Mouse (Mus musculus) heart, postnatal 25 days (tissue): Measurements from ENCODE around the gene Olfr12. TPM values are rescaled to one million over a fixed set of nuclear protein-coding genes. Genes with fewer than 3 reads are reported as not detected.

Experiments
- DNase-seq: peaks from one replicate; pipeline ENCODE4 v3.0.0; 2022; ENCODE audit warnings: low spot score
- intact Hi-C: fragments of 180-260 bp; cut with DNase I; formaldehyde crosslinking; loops from one replicate; pipeline ENCODE4 v1.15.1; 2025
- total RNA-seq, 2 experiments: library from RNA; stranded (reverse); gene quantifications; 2 replicates each; pipeline ENCODE4 v1.2.3; 2021

Olfr12 gene
- total RNA-seq: not detected

DNA sequence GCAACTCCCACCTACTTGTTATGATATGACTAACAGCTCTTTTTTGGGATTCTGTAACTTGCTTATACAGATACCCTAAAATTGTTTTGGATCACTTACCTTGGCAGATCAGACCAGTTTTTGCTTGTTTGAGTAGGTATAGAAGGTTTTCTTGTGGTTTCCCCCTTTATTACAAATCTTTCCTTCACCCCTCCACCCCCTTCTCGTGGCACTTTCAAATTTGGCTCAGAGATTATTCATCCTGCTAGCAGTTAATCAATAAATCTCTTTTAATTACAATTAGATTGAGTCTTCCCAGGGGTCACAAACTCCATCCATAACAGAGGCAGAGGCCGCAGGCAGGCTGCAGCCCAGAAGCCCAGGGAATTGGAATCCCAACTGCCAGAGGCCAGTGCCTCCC, at the start of gene Olfr12:
Gene Olfr12 (plus strand): TSS at position 301 of the 400 bp plus-strand sequence.
- intact Hi-C loops: no loop called here
- no peak for DNase-seq

DNA sequence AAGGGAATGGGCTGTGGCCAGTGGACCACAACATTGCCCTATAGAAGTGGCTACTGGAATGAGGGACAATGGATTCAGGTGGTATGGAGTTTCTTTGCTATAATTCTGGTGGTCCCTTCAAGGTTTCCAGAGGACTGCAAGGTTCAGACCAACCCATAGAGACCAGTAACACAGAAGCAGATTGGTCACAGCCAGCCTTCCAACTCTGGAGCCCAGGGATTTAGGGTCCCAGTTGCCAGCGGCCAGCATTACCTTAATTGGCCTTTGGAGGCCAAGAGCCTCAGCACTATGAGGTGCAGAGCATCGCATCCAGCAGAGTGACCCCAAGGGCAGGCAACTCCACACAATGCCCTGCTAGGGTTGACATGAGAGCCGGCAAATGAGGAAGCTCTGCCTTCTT, 46.6 kb upstream of the Olfr12 start, which contains the start of gene Olfr1413:
Gene Olfr1413 (plus strand): TSS at position 301 of the 400 bp plus-strand sequence.
- intact Hi-C loops: no loop called here
- DNase-seq: no peak

DNA sequence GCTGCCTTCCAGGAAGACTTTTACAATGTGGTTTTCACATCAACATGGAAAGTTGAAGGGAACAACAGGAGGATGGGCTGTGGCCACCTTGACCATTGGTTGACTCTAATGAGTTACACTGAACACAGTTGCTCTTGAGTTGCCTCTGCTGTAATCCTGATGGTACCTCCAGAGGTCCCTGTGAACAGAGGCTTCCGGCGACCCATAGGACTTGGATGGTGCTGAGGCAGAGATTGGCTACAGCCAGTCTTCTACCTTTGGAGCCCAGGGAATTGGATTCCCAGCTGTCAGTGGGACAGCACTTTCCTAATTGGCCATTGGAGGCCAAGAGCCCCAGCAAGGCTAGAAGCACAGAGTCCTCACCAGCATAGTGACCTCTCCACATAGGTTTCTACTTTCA, 32.1 kb upstream of the Olfr12 start, which contains the start of gene Olfr1412:
Gene Olfr1412 (plus strand): TSS at position 301 of the 400 bp plus-strand sequence.
- intact Hi-C loops: no loop called here
- no peak for DNase-seq

DNA sequence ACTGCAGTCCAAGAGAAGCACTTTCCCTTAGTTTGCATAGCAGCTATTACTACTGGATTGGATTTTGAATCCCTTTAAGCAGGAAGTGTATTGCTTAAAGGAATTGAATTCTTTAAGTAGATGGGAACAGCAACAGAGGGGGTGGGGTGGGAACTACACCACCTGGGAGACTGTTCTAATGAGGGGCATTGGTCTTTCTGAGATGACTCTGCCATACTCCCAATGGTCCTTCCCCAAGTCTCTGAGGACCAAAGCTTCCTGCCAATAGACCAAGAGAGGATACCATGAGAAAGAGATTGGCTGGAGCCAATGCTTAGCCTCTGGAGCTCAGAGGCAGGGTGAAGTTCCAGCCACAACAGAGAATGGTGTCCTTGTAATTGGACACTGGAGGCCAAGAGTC, 23.5 kb upstream of the Olfr12 start, which contains the start of gene Olfr1411:
Gene Olfr1411 (plus strand): TSS at position 301 of the 400 bp plus-strand sequence.
- DNase-seq: no peak
- intact Hi-C loops: no loop called here

DNA sequence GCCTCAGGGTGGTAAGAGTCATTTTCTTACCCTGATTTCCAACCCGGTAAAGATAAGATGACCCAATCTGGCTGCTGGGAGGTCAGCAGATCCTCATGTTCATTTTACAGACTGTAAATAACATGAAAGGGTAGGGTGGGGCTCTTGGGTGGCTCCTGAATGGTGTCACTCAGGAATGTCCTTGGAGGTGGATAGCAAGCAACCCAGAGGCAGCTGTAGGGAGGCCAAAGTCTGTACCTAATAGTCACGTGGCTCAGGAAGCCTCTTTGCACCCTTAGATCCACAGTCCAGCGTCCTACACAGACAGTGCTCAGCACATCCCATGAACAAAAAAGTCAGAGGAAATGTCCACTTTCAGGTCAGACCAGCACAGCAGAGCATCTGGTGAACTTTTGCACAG, 21.6 kb upstream of the Olfr12 start:
- DNase-seq: no peak
- intact Hi-C loops: no loop called here

DNA sequence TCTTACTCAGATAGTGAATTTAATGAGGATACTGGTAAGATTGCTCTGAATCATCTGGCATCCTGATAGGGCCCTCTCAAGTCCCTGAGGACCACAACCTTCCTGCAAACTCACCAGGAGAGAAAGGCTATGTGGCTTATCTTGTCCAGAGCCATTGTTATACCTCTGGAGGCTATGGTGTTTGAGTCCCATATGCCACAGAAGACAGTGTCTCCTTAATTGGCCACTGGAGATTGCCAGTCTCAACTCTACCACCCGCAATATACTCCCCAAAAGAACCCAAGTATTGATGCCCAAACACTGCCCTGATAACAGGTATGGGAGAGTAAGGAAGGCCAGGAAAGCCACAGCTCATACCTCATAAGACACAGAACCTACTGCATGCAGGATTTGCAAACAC, 12.1 kb upstream of the Olfr12 start, which contains the start of gene Olfr1410:
Gene Olfr1410 (plus strand): TSS at position 301 of the 400 bp plus-strand sequence.
- intact Hi-C loops: no loop called here
- no peak for DNase-seq

DNA sequence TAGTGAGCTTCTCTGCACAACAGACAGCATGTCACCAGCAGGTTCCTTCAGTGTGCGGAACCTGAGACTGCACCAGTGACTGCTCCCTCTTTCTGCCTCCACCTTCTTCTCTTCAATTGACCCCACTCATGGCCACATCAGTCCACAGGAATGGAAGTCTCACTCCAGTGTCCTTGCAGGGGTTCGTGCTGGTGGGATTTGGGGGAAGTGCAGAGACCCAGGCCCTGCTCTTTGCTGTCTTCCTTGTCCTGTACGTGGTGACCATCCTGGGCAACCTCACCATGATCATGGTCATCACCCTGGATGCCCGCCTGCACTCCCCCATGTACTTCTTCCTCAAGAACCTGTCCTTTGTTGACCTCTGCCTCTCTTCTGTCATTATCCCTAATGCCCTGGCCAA, 9.9 kb upstream of the Olfr12 start:
- DNase-seq: no peak
- intact Hi-C loops: no loop called here

DNA sequence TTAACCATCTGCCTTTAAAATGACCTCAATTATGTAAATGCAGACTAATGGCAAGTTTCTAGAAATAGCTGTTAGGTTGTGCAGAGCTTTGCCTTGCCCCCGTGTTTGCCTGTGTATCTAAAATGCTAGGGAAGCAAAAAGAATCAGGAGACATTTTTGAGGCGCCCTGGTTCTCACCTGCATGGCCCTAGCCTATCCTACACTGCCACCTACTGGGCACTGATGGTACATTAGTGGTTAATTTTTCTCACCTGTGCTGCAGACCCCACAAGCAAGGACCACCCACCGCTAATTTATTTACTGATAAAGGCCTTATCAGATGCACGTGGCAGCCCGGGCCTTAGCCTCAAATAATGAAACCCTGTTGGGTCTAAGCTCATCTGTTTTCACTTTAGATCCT, 6.6 kb upstream of the Olfr12 start:
- intact Hi-C loops: loop anchor here (2.0 to 5.0 kb wide), 2 partner anchors 90 to 649 kb away; no protein-coding TSS in a partner anchor
- DNase-seq: no peak

DNA sequence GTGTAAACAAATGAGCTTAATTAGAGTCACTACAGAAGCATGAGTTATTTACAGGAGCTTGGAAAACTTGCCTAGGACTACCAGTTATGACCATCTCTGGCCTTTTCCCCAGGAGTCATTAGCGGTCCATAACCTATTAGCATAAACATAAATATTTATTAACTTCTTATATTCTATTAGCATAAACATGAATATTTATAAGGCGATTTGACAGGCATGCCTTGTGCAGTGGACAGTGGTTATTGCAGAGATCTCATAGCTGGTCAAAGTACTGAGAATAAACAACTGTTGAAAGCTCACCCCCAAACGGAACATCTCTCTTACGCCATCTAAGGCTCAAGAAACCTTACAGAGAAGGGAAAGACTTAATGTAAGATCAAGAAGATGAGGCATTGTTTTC, 4.4 kb upstream of the Olfr12 start:
- no peak for DNase-seq
- intact Hi-C loops: loop anchor here (5.0 kb wide), 1 partner anchor 651 kb away; no protein-coding TSS in a partner anchor

DNA sequence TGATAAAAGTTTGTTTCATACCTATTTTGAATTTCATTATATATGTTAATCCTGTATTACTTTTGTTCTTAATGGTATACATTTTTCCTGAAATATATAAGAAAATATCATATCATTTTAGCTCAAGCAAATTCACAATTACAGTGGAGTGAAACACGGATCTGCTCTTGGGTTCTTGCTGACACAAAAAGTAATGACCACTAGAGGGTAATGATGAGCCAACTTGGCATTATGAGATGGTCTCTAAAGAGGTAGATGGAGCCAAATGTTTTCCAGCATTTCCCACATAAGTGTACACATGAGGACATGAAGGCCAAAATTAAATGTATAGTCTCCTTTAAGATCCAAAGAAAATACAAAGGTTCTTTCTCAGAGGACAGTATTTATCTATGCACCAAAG, 3.1 kb upstream of the Olfr12 start:
- intact Hi-C loops: loop anchor here (2.0 to 5.0 kb wide), 2 partner anchors 34 to 652 kb away; partner anchors contain the start of gene Otos
- DNase-seq: no peak

DNA sequence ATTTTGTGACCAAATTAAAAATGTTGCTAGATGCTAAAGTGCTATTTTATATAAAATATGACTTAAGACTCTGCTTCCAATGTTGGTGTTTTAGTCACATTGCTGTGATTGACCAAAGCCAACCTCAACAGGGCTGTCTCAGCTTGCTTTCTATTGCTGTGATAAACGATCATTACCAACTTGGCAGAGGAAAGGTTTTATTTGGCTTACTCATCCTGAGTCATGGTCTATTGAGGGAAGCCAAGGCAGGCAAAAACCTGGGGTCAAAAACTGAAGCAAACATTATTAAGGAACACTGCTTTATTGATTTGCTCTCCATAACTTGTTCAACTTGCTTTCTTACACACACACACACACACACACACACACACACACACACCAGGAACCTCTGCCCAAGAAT, 1.5 kb upstream of the Olfr12 start:
- intact Hi-C loops: no loop called here
- no peak for DNase-seq

DNA sequence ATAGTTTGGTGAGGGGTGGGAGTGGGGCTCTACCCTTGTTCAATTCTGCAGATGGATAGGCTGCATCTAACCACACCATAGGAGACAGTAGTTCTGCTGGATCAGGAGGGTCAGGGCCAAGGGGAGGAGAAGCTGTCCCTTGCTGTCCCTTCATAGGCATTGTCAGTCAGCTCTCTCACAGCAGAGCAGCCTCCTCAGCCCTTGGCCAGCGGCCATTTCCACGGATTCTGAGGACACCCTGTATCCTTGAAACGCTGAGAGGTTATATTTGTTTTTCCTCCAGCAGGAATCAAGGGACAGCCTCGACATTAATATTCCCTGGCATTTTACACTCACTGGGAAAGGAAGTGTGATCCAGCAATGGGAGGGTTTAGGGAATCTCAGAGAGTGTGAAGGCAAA, 772 bp downstream of the Olfr12 start:
- no peak for DNase-seq
- intact Hi-C loops: no loop called here

DNA sequence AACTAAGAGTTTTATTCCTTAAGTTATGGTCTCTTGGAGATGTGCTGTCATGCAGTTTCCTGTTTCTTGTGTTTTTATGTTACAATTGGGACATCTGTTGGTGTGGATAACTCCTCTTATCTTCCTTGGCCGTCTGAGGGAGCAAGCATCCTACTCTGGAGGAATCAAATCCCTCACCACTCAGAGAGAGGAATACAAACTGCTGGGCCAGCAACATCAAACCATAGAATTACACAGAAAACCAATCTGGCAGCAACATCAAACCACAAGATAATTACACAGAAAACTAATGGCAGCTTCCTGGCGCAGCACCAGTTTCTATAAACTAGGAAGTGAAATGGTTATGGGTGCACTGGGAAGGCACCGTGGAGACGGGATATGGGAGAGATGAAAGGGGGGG, 10.6 kb downstream of the Olfr12 start:
- intact Hi-C loops: no loop called here
- no peak for DNase-seq

DNA sequence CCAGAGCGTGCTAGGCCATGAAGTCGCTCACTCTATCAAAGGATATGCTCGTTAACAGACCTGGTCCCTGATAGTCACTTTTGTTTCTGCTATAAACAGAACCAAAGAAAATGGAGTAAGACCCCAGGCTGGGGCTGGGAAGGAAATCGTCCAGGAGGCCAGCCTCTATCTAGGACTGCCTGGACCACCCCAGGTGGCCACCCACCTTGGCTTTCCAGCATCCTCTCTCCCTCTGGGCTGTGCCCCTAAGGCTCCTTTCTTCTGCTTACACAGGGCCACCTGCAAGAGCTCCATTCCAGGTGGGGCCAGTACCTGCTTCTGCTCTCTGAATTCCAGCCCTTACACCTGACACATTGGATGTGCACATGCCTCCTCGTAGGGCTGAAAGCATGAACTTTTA, 14.6 kb downstream of the Olfr12 start:
- intact Hi-C loops: no loop called here

DNA sequence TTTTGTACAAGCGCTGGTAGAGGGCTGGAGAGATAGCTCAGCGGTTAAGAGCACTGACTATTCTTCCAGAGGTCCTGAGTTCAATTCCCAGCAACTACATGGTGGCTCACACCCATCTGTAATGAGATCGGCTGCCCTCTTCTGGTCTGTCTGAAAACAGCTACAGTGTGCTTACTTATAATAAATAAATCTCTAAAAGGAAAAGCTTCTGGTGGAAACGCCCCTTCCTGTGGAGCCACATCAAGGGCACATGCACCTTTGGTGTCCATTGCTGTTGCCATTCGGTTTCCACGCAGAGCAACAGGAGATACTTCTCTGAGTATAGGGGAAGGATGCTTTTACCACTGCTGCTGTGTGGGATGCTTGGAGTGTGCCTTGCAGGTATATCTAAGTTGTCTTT, 15.4 kb downstream of the Olfr12 start:
- no peak for DNase-seq
- intact Hi-C loops: no loop called here

More for the DNA sequence above, 14.6 kb downstream of the Olfr12 start:
- DNase-seq: no peak

DNA sequence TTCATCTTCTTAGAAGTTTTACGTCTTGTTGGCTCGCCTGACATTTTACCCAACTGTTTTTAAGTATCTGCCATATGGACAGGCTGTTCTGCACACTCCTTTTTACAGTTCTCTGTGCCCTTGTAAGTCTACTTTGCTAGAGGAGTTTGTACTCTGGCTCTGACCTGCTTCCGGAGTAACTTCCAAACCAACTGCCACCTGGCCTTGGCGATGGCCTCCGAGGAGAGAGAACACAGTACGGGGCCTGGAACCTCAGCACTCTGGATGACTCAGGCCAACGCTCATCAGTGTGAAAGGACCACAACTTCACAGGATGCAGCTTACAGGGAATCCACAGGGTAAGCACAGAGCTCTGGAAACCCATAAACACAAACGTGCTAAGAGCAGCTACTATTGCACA, 16.1 kb downstream of the Olfr12 start:
- intact Hi-C loops: no loop called here
- no peak for DNase-seq

DNA sequence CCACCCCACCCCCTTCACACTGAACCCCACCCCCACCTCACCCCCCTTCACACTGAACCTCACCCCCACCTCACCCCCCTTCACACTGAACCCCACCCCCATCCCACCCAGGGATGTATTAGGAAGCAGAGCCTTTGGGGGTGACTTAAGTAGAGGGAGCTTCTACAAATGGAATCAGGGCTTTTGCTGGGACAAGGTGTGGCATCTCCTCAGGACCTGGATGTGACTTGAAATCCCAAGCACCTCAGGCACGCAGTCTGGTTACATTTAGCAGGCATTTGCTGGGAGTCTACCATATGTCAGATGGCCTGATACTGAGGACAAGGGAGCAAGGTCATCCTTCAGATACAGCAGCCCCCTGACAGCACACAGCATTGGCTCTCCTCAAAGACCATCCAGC, 17.0 kb downstream of the Olfr12 start:
- intact Hi-C loops: no loop called here
- DNase-seq: no peak

DNA sequence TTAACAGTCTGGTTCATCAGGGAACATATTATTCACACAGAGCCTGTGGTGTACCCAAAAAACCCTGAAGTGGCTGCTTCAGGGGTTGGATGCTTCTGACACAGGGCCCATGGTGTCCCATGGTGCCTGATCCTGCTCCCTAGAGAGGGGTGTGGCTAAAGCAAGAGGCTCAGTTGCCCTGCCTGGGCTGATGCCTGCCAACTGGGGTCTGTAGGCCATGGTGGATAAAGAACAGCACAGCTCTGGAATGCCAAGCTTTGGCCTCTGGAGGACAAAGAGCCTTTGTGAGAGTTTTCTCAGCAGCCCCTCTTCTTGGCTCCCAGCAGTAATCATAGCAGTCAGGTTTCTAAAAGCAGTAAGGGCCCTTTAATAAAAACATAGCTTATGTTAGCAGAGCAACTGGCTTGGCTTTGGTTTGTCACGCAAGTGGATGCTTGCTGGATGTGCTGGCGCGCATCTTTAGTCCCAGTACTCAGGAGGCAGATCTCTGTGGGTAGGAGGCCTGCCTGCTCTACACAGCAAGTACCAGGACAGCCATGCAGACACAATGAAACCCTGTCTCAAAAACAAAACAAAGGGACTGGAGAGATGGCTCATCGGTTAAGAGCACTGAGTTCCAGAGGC, 17.5 kb downstream of the Olfr12 start:
- no peak for DNase-seq
- intact Hi-C loops: no loop called here

DNA sequence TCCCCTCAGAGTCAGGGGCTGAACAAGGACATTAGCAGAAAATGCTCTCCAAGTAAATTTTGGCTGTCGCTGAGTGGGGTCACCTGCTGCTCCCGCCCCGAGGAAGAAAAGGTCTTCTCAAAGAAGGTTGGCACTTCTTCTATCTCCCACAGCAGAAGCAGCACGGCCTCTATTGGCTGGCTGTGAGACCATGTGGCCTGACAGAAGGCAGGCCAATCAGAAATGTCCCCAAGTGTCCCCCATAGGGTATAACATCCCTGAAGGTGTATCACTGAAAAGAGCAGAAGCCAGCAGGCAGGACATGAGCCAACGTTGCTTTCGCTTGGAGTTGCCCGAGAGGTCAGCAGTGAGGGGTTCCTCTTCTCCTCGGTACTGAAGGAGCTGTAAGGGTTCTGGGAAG, 18.4 kb downstream of the Olfr12 start:
- no peak for DNase-seq
- intact Hi-C loops: no loop called here

DNA sequence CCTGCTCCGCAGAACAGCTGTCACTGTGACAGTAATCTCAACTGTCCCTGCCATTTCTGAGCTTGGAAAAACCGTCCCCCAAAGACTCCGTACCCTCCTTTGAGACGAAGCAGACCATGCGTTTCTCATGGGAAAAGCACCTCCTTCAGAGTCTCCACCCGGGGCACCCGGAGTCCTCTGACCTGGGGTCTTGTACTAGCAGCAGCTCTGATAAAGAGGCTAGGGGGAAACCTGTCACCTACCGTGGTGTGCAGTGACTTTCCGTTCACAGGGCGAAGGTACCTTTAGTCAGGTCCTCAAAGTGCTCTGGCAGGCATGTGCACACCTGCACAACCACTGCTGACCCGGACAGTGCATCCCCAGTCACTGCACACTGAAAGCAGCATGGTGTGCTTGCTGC, 19.1 kb downstream of the Olfr12 start:
- intact Hi-C loops: no loop called here
- no peak for DNase-seq

DNA sequence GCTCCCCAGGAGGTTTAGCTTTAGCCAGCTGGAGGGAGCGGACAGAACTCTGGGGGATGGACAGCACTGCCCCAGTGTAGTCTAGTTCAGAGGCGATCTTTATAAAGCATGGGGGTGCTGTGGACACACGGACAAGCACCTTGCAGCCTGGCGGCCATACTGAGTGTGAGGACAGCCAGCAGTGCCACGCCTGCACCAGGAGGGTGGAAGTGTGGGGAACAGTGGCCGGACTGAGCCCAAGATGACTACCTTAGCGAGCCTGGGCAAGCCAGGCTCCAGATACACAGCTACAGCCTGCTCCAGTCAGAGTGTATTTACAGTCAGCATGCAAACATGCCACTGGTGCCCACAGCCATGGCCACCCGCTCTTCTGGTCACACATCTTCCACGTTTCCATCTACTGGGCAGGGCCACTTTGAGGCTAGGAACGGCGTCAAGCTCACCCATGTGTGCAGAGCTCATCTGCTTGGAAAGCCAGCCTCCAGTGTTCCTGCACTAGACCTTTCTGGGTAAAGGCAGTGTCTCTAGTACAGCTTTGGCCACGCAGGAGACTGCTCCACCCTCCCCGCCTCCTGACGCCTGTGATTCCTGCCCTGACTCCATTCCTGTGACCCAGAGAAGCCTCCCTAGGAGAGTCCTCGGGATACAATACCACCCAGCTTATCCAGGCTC, 20.0 kb downstream of the Olfr12 start:
- intact Hi-C loops: no loop called here
- DNase-seq: no peak
